ENCODE assay signal across 8 mouse cellular contexts in the genomic region with DNA sequence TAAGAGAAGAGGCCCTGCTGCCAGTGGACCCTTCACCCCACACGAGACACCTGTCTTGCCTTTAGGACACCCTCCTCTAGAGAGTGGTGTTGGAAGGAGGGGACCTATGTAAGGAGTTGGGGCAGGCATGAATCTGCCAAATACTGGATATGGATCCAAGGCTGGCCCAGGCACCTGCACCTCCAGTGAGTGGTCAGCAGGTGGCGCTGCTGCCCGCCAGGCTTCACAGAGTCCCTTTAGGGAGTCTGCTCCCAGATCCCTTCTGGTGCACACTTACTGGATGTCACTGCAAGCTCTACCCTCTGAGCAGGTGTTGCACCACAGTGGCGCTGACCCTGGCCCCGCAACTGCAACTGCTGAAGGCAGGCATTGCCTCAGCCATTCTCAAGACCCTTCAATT. TPM values are rescaled to one million over a fixed set of nuclear protein-coding genes. Genes with fewer than 3 reads are reported as not detected.
DNase-seq lines count a peak whose midpoint lies in the region; ATAC-seq and TF ChIP-seq lines count a peak whose summit lies in the region.

No protein-coding gene starts in this region.

- peak; percentile 73 to 79 for DNase-seq in CD8-positive naive resting alpha-beta T cell, adult 2 months (ENCODE audit: low read depth in 2 of 2, low spot score in 2 of 2)
- peak; percentile 61 for DNase-seq in c-Kit-positive CD71-negative TER-119-negative erythroid progenitor cells, embryonic 14.5 days (ENCODE audit: low read depth)
- DNase-seq in forebrain, embryonic 11.5 days (ENCODE audit: low spot score) = peak; percentile 89
- peak; percentile 87 for DNase-seq in kidney, postnatal 14 days
- peak; percentile 82 for DNase-seq in stomach, postnatal 0 days (ENCODE audit: low spot score)

- no peaks in the 10 kb centered on the region; the same call in 1 of the 2 replicates for H3K36me3 ChIP-seq in forebrain, embryonic 11.5 days (ENCODE audit: control insufficient read depth, insufficient read depth, low read length)
- H3K36me3 ChIP-seq in heart, embryonic 15.5 days = peaks cover 27% of the 10 kb centered on the region
- peaks cover 53% of the 10 kb centered on the region for H3K36me3 ChIP-seq in liver, embryonic 15.5 days (replicated peaks)
- H3K36me3 ChIP-seq in neural tube, embryonic 12.5 days = peaks cover 60% of the 10 kb centered on the region
- peaks cover 18% of the 10 kb centered on the region for H3K36me3 ChIP-seq in stomach, postnatal 0 days (ENCODE audit: control insufficient read depth, insufficient read depth, low read length)

- TF ChIP-seq EP300 in stomach, postnatal 0 days (optimal IDR thresholded peaks at IDR 0.05) = no peak

- H3K4me1 ChIP-seq in forebrain, embryonic 11.5 days (replicated peaks; ENCODE audit: control insufficient read depth, insufficient read depth, low read length) = no peaks in the 10 kb centered on the region
- H3K4me1 ChIP-seq in heart, embryonic 15.5 days (replicated peaks) = peaks cover 20% of the 10 kb centered on the region
- H3K4me1 ChIP-seq in liver, embryonic 15.5 days (replicated peaks) = peaks cover 28% of the 10 kb centered on the region
- H3K4me1 ChIP-seq in neural tube, embryonic 12.5 days = peaks cover 9% of the 10 kb centered on the region; the same call in 1 of the 2 replicates
- no peaks in the 10 kb centered on the region for H3K4me1 ChIP-seq in stomach, postnatal 0 days (replicated peaks; ENCODE audit: control insufficient read depth, insufficient read depth)

- no peaks in the 10 kb centered on the region for H3K9me3 ChIP-seq in forebrain, embryonic 11.5 days (ENCODE audit: control insufficient read depth, low read length)
- no peaks in the 10 kb centered on the region for H3K9me3 ChIP-seq in heart, embryonic 15.5 days (replicated peaks)
- H3K9me3 ChIP-seq in liver, embryonic 15.5 days (replicated peaks) = no peaks in the 10 kb centered on the region
- no peaks in the 10 kb centered on the region for H3K9me3 ChIP-seq in neural tube, embryonic 12.5 days
- no peaks in the 10 kb centered on the region for H3K9me3 ChIP-seq in stomach, postnatal 0 days (ENCODE audit: control insufficient read depth, low read length)

- 15% methylated on average over 5 of the region's 5 CpGs for WGBS in forebrain, embryonic 11.5 days
- 11% methylated on average over 5 of the region's 5 CpGs for WGBS in heart, embryonic 15.5 days
- WGBS in liver, embryonic 15.5 days (ENCODE audit: insufficient replicate concordance) = 16% methylated on average over 5 of the region's 5 CpGs
- WGBS in neural tube, embryonic 12.5 days = 17% methylated on average over 5 of the region's 5 CpGs
- WGBS in stomach, postnatal 0 days = 5% methylated on average over 5 of the region's 5 CpGs

- TF ChIP-seq CTCF in stomach, postnatal 0 days (IDR thresholded peaks at IDR 0.05; ENCODE audit: low read depth) = peak; percentile 99

- no peak overlapping the region for H3K9ac ChIP-seq in forebrain, embryonic 11.5 days (ENCODE audit: low read length)
- H3K9ac ChIP-seq in heart, embryonic 15.5 days = no peak overlapping the region
- no peak overlapping the region for H3K9ac ChIP-seq in liver, embryonic 15.5 days
- H3K9ac ChIP-seq in neural tube, embryonic 12.5 days = no peak overlapping the region
- no peak overlapping the region for H3K9ac ChIP-seq in stomach, postnatal 0 days (ENCODE audit: low read length)

- no peaks in the 10 kb centered on the region for H3K27me3 ChIP-seq in forebrain, embryonic 11.5 days (ENCODE audit: control insufficient read depth, insufficient read depth, low read length)
- no peaks in the 10 kb centered on the region for H3K27me3 ChIP-seq in heart, embryonic 15.5 days
- peaks cover 4% of the 10 kb centered on the region; the same call in 1 of the 2 replicates for H3K27me3 ChIP-seq in liver, embryonic 15.5 days
- H3K27me3 ChIP-seq in neural tube, embryonic 12.5 days (replicated peaks) = no peaks in the 10 kb centered on the region
- no peaks in the 10 kb centered on the region for H3K27me3 ChIP-seq in stomach, postnatal 0 days (ENCODE audit: control insufficient read depth, insufficient read depth, low read length)

- H3K4me2 ChIP-seq in forebrain, embryonic 11.5 days (ENCODE audit: low read depth, low read length, severe bottlenecking) = no peak overlapping the region
- H3K4me2 ChIP-seq in heart, embryonic 15.5 days = no peak overlapping the region
- H3K4me2 ChIP-seq in liver, embryonic 15.5 days = no peak overlapping the region
- H3K4me2 ChIP-seq in neural tube, embryonic 12.5 days (replicated peaks) = no peak overlapping the region
- H3K4me2 ChIP-seq in stomach, postnatal 0 days (replicated peaks; ENCODE audit: low read depth) = no peak overlapping the region

- H3K4me3 ChIP-seq in forebrain, embryonic 11.5 days (ENCODE audit: low read depth, low read length) = no peak overlapping the region
- no peak overlapping the region for H3K4me3 ChIP-seq in heart, embryonic 15.5 days
- no peak overlapping the region for H3K4me3 ChIP-seq in liver, embryonic 15.5 days (replicated peaks)
- no peak overlapping the region for H3K4me3 ChIP-seq in neural tube, embryonic 12.5 days
- H3K4me3 ChIP-seq in stomach, postnatal 0 days (ENCODE audit: low read depth, low read length) = no peak overlapping the region

- H3K27ac ChIP-seq in forebrain, embryonic 11.5 days (ENCODE audit: low read depth, low read length) = no peak overlapping the region
- H3K27ac ChIP-seq in heart, embryonic 15.5 days = no peak overlapping the region
- H3K27ac ChIP-seq in liver, embryonic 15.5 days (replicated peaks) = no peak overlapping the region
- no peak overlapping the region for H3K27ac ChIP-seq in neural tube, embryonic 12.5 days
- no peak overlapping the region for H3K27ac ChIP-seq in stomach, postnatal 0 days (replicated peaks)

- peak; percentile 61 for ATAC-seq in forebrain, embryonic 11.5 days (replicated peaks; ENCODE audit: low FRiP score)
- ATAC-seq in heart, embryonic 15.5 days (replicated peaks; ENCODE audit: insufficient number of reproducible peaks, insufficient read depth, low FRiP score, low read depth) = peak; percentile 43
- peak; percentile 59 for ATAC-seq in liver, embryonic 15.5 days (ENCODE audit: insufficient read depth)
- ATAC-seq in neural tube, embryonic 12.5 days (ENCODE audit: low FRiP score, low read depth) = peak; percentile 74
- ATAC-seq in stomach, postnatal 0 days (ENCODE audit: low FRiP score, low TSS enrichment) = peak; percentile 65

RNA-seq across cellular contexts. Expression of gene Thap3, which starts 7.4 kb away (rescaled TPM):
- polyA plus RNA-seq in forebrain, embryonic 11.5 days (2014; fragmentation: Nextera tagmentation; extraction: Ambion mirVana) = 25.1 and 28.9 TPM in 2 replicates
- polyA plus RNA-seq in heart, embryonic 15.5 days (2015; fragmentation: Nextera tagmentation; extraction: Ambion mirVana) = 26.3 and 34.4 TPM in 2 replicates
- polyA plus RNA-seq in liver, embryonic 15.5 days (2015; fragmentation: Nextera tagmentation; extraction: Ambion mirVana) = 6.4 and 7.9 TPM in 2 replicates
- polyA plus RNA-seq in neural tube, embryonic 12.5 days (2016; fragmentation: Nextera tagmentation; extraction: Ambion mirVana) = 32.2 and 36.2 TPM in 2 replicates
- polyA plus RNA-seq in stomach, postnatal 0 days (2015; fragmentation: Nextera tagmentation; extraction: Ambion mirVana) = 22.2 and 23.5 TPM in 2 replicates

RNA-seq across cellular contexts. Expression of gene Phf13, which starts 14.7 kb away (rescaled TPM):
- polyA plus RNA-seq in forebrain, embryonic 11.5 days (2014; fragmentation: Nextera tagmentation; extraction: Ambion mirVana) = 27.0 and 28.6 TPM in 2 replicates
- 15.2 and 20.7 TPM in 2 replicates for polyA plus RNA-seq in heart, embryonic 15.5 days (2015; fragmentation: Nextera tagmentation; extraction: Ambion mirVana)
- polyA plus RNA-seq in liver, embryonic 15.5 days (2015; fragmentation: Nextera tagmentation; extraction: Ambion mirVana) = 5.1 and 5.7 TPM in 2 replicates
- polyA plus RNA-seq in neural tube, embryonic 12.5 days (2016; fragmentation: Nextera tagmentation; extraction: Ambion mirVana) = 30.5 and 31.3 TPM in 2 replicates
- polyA plus RNA-seq in stomach, postnatal 0 days (2015; fragmentation: Nextera tagmentation; extraction: Ambion mirVana) = 12.4 and 12.7 TPM in 2 replicates

RNA-seq across cellular contexts. Expression of gene Klhl21, which starts 27.2 kb away (rescaled TPM):
- 3.9 and 5.3 TPM in 2 replicates for polyA plus RNA-seq in forebrain, embryonic 11.5 days (2014; fragmentation: Nextera tagmentation; extraction: Ambion mirVana)
- 26.1 and 30.9 TPM in 2 replicates for polyA plus RNA-seq in heart, embryonic 15.5 days (2015; fragmentation: Nextera tagmentation; extraction: Ambion mirVana)
- polyA plus RNA-seq in liver, embryonic 15.5 days (2015; fragmentation: Nextera tagmentation; extraction: Ambion mirVana) = 6.3 and 7.2 TPM in 2 replicates
- polyA plus RNA-seq in neural tube, embryonic 12.5 days (2016; fragmentation: Nextera tagmentation; extraction: Ambion mirVana) = 7.2 and 7.6 TPM in 2 replicates
- polyA plus RNA-seq in stomach, postnatal 0 days (2015; fragmentation: Nextera tagmentation; extraction: Ambion mirVana) = 11.2 and 11.9 TPM in 2 replicates

RNA-seq across cellular contexts. Expression of gene Zbtb48, which starts 46.1 kb away (rescaled TPM):
- polyA plus RNA-seq in forebrain, embryonic 11.5 days (2014; fragmentation: Nextera tagmentation; extraction: Ambion mirVana) = 20.7 and 26.7 TPM in 2 replicates
- 10.6 and 14.1 TPM in 2 replicates for polyA plus RNA-seq in heart, embryonic 15.5 days (2015; fragmentation: Nextera tagmentation; extraction: Ambion mirVana)
- polyA plus RNA-seq in liver, embryonic 15.5 days (2015; fragmentation: Nextera tagmentation; extraction: Ambion mirVana) = 7.8 and 8.4 TPM in 2 replicates
- 17.8 and 20.4 TPM in 2 replicates for polyA plus RNA-seq in neural tube, embryonic 12.5 days (2016; fragmentation: Nextera tagmentation; extraction: Ambion mirVana)
- polyA plus RNA-seq in stomach, postnatal 0 days (2015; fragmentation: Nextera tagmentation; extraction: Ambion mirVana) = 10.1 and 10.6 TPM in 2 replicates

RNA-seq across cellular contexts. Expression of gene Dnajc11, which starts 47.9 kb away (rescaled TPM):
- 94.4 and 96.9 TPM in 2 replicates for polyA plus RNA-seq in forebrain, embryonic 11.5 days (2014; fragmentation: Nextera tagmentation; extraction: Ambion mirVana)
- 45.4 and 56.4 TPM in 2 replicates for polyA plus RNA-seq in heart, embryonic 15.5 days (2015; fragmentation: Nextera tagmentation; extraction: Ambion mirVana)
- 45.5 and 49.1 TPM in 2 replicates for polyA plus RNA-seq in liver, embryonic 15.5 days (2015; fragmentation: Nextera tagmentation; extraction: Ambion mirVana)
- polyA plus RNA-seq in neural tube, embryonic 12.5 days (2016; fragmentation: Nextera tagmentation; extraction: Ambion mirVana) = 84.0 and 91.4 TPM in 2 replicates
- 33.0 and 34.5 TPM in 2 replicates for polyA plus RNA-seq in stomach, postnatal 0 days (2015; fragmentation: Nextera tagmentation; extraction: Ambion mirVana)
